Mouse (Mus musculus): Measurements from ENCODE around the gene Cnr1.
A peak's percentile ranks its signal among the peaks of the same experiment; 100 is the strongest.

Gene Cnr1

GRCm38 (mm10) chr4:33941557-33941956, 17.2 kb downstream of the Cnr1 start:
- DNase-seq (ENCODE audit: low read depth, low spot score), result no peak

GRCm38 (mm10) chr4:33943936-33944335, 19.5 kb downstream of the Cnr1 start:
- DNase-seq (ENCODE audit: low read depth, low spot score), result no peak

- no peak for DNase-seq (ENCODE audit: low read depth, low spot score)
These were observed 21.3 kb downstream of the Cnr1 start for GRCm38 (mm10) chr4:33945742-33946141.

- DNase-seq (ENCODE audit: low read depth, low spot score), result no peak
These were observed 23.2 kb downstream of the Cnr1 start for GRCm38 (mm10) chr4:33947584-33947983.

GRCm38 (mm10) chr4:33957398-33957797, 33.0 kb downstream of the Cnr1 start:
- no peak for DNase-seq (ENCODE audit: low read depth, low spot score)

GRCm38 (mm10) chr4:33958515-33958914, 34.1 kb downstream of the Cnr1 start:
- no peak for DNase-seq (ENCODE audit: low read depth, low spot score)

- DNase-seq (ENCODE audit: low read depth, low spot score), result no peak
These were observed 35.4 kb downstream of the Cnr1 start for GRCm38 (mm10) chr4:33959841-33960240.

GRCm38 (mm10) chr4:33970726-33971125, 46.3 kb downstream of the Cnr1 start:
- DNase-seq (ENCODE audit: low read depth, low spot score), result no peak

GRCm38 (mm10) chr4:33988466-33989089, 64.2 kb downstream of the Cnr1 start:
- DNase-seq (ENCODE audit: low read depth, low spot score), result no peak

GRCm38 (mm10) chr4:33992687-33993086, 68.3 kb downstream of the Cnr1 start:
- DNase-seq (ENCODE audit: low read depth, low spot score), result no peak

GRCm38 (mm10) chr4:33996382-33996781, 72.0 kb downstream of the Cnr1 start:
- DNase-seq (ENCODE audit: low read depth, low spot score), result peak; percentile 7
